Mouse (Mus musculus) thymus, postnatal 0 days (tissue): ENCODE measurements around the gene Kdm1a. TPM values are rescaled to one million over a fixed set of nuclear protein-coding genes. Genes with fewer than 3 reads are reported as not detected.

Experiments
- DNase-seq: peaks from one replicate; pipeline ENCODE4 v3.0.0-alpha.2; 2015; ENCODE audit warnings: low spot score
- microRNA-seq: library from miRNA; unstranded; fragments of <30 nt; microRNA quantifications from one replicate; pipeline ENCODE4, GENCODE M21; 2016; ENCODE audit warnings: borderline number of aligned reads
- polyA plus RNA-seq: library from polyadenylated mRNA; unstranded; fragments of >200 nt; fragmentation: Nextera tagmentation; extraction: Ambion mirVana; gene quantifications from 2 replicates; pipeline ENCODE4 v1.2.1, GENCODE M21; 2015

Kdm1a gene
- polyA plus RNA-seq, 1 experiment from 2014 or later, result 38.1 TPM

GRCm38 (mm10) chr4:136546279-136547045, 56.1 kb downstream of the Kdm1a start:
- DNase-seq, result no peak

GRCm38 (mm10) chr4:136545151-136545550, 57.4 kb downstream of the Kdm1a start:
- DNase-seq, result no peak

DNA sequence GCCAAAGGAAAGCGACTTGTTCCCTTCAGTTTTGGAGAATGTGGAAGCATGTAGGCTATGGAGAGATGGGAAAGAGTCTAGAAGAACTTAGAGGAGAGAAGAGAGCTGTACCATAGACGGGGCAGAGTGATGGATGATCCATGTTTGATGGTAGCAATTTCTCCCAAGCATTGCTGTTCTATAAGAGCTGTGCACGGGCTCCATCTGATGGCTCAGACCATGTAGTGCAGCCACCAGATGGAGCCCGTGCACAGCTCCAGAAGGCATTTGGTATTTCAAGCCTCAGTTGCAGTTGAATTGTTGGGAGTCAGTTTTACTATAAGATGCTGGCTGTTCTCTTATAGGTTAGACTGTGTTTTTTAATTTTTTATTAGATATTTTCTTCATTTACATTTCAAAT, 76.1 kb downstream of the Kdm1a start:
- peak; percentile 52 for DNase-seq

GRCm38 (mm10) chr4:136524309-136524708, 78.2 kb downstream of the Kdm1a start:
- DNase-seq, result no peak

DNA sequence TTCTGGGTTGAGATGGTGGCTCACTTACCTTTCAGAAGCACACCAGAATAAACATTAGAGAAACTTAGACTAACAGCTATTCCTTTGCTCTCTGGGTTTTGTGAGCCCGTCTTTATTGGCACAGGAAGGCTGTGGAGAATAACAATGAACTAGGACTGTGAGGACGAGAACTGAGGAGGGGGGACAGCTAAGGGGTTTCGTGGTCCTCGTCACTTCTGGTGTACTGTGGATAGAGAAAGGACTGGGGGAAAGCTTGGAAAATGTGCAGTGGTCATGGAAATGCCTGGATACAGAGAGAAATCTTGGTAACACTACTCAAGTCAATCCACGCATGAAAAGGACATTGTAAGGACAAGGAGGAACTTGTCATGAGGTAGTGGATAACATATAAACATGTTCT, 80.6 kb downstream of the Kdm1a start:
- DNase-seq, result no peak

DNA sequence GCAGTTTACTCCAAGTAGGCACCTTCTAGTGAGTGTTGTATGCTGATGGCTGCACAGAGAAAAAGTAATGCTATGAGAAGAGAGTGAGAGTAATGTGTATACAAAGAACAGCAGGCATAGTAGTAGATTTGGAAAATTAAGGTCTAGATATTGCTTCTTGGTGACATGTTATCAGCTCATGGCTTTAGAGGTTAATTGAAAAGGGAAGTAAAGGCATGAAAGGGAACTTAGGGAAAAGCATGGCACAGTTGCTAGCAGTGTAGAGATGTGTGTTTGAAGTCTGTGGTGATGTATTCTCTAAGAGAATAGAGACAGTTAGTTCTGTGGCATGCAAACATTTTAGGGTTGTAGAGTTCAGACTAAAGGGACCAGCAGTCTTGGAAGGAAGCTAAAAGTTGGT, 82.7 kb downstream of the Kdm1a start:
- no peak for DNase-seq

GRCm38 (mm10) chr4:136518576-136518975, 83.9 kb downstream of the Kdm1a start:
- DNase-seq, result no peak

- DNase-seq, result no peak
Observed at GRCm38 (mm10) chr4:136518141-136518540, 84.4 kb downstream of the Kdm1a start.

- DNase-seq, result no peak
Observed at GRCm38 (mm10) chr4:136512905-136513304, 89.6 kb downstream of the Kdm1a start.

- no peak for DNase-seq
Observed at GRCm38 (mm10) chr4:136511708-136512107, 90.8 kb downstream of the Kdm1a start.

DNA sequence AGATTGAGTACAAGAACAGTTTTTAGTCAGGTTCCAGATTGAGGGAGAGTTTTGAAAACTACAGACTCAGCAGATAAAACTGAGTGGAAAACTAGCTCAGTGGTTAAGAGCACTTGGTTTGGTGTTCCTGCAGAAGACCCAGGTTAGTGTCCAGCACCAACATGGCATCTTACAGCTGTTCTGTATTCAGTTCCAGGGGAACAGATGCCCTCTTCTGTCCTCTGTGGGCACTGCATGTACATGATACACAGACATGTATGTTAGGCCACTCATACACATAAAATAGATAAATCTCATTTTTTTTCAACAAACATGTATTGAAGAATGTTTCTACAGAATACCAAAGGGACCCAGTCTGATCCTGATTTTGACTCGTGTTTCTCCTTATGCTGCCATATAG, 92.7 kb downstream of the Kdm1a start:
- DNase-seq, result peak; percentile 40

GRCm38 (mm10) chr4:136505426-136506215, 96.9 kb downstream of the Kdm1a start:
- DNase-seq, result no peak

Small RNA genes within 50 kb of the gene (microRNA-seq; reads per million reads assigned to microRNA genes)
- gene Gm22180, result not detected

Other genes with a start within 250 kb of the Kdm1a start
- gene Htr1d, start 179.2 kb downstream of the Kdm1a start, polyA plus RNA-seq, result not detected in 2 replicates
- 0.16 and 0.21 TPM in 2 replicates for gene 6030445D17Rik, start 140.5 kb downstream of the Kdm1a start, polyA plus RNA-seq
- gene Luzp1, start 133.0 kb downstream of the Kdm1a start, polyA plus RNA-seq, result 34.0 and 36.0 TPM in 2 replicates
- not detected in 2 replicates for gene Tex46, start 7.7 kb upstream of the Kdm1a start, polyA plus RNA-seq
- gene Lactbl1, start 19.9 kb upstream of the Kdm1a start, polyA plus RNA-seq, result 0.05 and 0.12 TPM in 2 replicates
- gene Ephb2, start 233.3 kb upstream of the Kdm1a start, polyA plus RNA-seq, result 2.6 and 3.3 TPM in 2 replicates